Mouse (Mus musculus): ENCODE results near the gene Crybb1. TPM values are rescaled to one million over a fixed set of nuclear protein-coding genes. Genes with fewer than 3 reads are reported as not detected.
A peak's percentile ranks its signal among the peaks of the same experiment; 100 is the strongest.

Gene Crybb1
- total and polyA plus RNA-seq, 3 experiments: not detected

- TF ChIP-seq POLR2AphosphoS5 (IDR thresholded peaks at IDR 0.05; ENCODE audit: insufficient replicate concordance, low read depth, low read length): no peak
- no peak for TF ChIP-seq GATA2 (IDR thresholded peaks at IDR 0.05; ENCODE audit: borderline replicate concordance, low read depth, low read length)
- no peak for TF ChIP-seq TAL1 (conservative IDR thresholded peaks at IDR 0.05; ENCODE audit: low read depth, low read length)
- no peak for TF ChIP-seq CTCF (IDR thresholded peaks at IDR 0.05; ENCODE audit: low read depth, low read length)
- no peak for TF ChIP-seq GATA1 (IDR thresholded peaks at IDR 0.05; ENCODE audit: borderline replicate concordance, low read length)
- H3K4me3 ChIP-seq (ENCODE audit: low read depth, low read length): no peak overlapping the region
- DNase-seq (ENCODE audit: low spot score): no peak
- ATAC-seq (ENCODE audit: extremely low read depth, insufficient number of reproducible peaks, low FRiP score, poor library complexity, severe bottlenecking): no peak
- H3K27me3 ChIP-seq (ENCODE audit: insufficient read depth, low read length): no peaks in the 10 kb centered on the region
- H3K9me3 ChIP-seq (replicated peaks): no peaks in the 10 kb centered on the region
- H3K36me3 ChIP-seq (replicated peaks): peaks cover 91% of the 10 kb centered on the region
- H3K4me1 ChIP-seq (ENCODE audit: insufficient read depth, low read depth, low read length): peaks cover 98% of the 10 kb centered on the region
These were observed 36.8 kb downstream of the Crybb1 start for GRCm38 (mm10) chr5:112292343-112292980.

- Histone ChIP-seq H3K4me3 (ENCODE audit: low read depth, low read length) (no peak overlapping the region), H3K27me3 (ENCODE audit: insufficient read depth, low read length) (no peaks in the 10 kb centered on the region), H3K9me3 (replicated peaks) (no peaks in the 10 kb centered on the region), H3K36me3 (replicated peaks) (peaks cover 92% of the 10 kb centered on the region), H3K4me1 (ENCODE audit: insufficient read depth, low read depth, low read length) (peaks cover 98% of the 10 kb centered on the region)
- ATAC-seq (ENCODE audit: extremely low read depth, insufficient number of reproducible peaks, low FRiP score, poor library complexity, severe bottlenecking): no peak
- no peak for DNase-seq (ENCODE audit: low spot score)
- no peak for TF ChIP-seq GATA2 (IDR thresholded peaks at IDR 0.05; ENCODE audit: borderline replicate concordance, low read depth, low read length)
- TF ChIP-seq TAL1 (conservative IDR thresholded peaks at IDR 0.05; ENCODE audit: low read depth, low read length): no peak
- TF ChIP-seq CTCF (IDR thresholded peaks at IDR 0.05; ENCODE audit: low read depth, low read length): no peak
- TF ChIP-seq POLR2AphosphoS5 (IDR thresholded peaks at IDR 0.05; ENCODE audit: insufficient replicate concordance, low read depth, low read length): no peak
- no peak for TF ChIP-seq GATA1 (IDR thresholded peaks at IDR 0.05; ENCODE audit: borderline replicate concordance, low read length)
These were observed 38.2 kb downstream of the Crybb1 start for GRCm38 (mm10) chr5:112293800-112294199.

- peaks cover 95% of the 10 kb centered on the region for H3K36me3 ChIP-seq (replicated peaks)
- H3K27me3 ChIP-seq (ENCODE audit: insufficient read depth, low read length): no peaks in the 10 kb centered on the region
- peak overlapping the region; percentile 48; the same call in 1 of the 2 replicates for H3K4me3 ChIP-seq (ENCODE audit: low read depth, low read length)
- TF ChIP-seq CTCF (IDR thresholded peaks at IDR 0.05; ENCODE audit: low read depth, low read length): no peak
- TF ChIP-seq POLR2AphosphoS5 (IDR thresholded peaks at IDR 0.05; ENCODE audit: insufficient replicate concordance, low read depth, low read length): no peak
- no peak for TF ChIP-seq TAL1 (conservative IDR thresholded peaks at IDR 0.05; ENCODE audit: low read depth, low read length)
- TF ChIP-seq GATA2 (IDR thresholded peaks at IDR 0.05; ENCODE audit: borderline replicate concordance, low read depth, low read length): no peak
- TF ChIP-seq GATA1 (IDR thresholded peaks at IDR 0.05; ENCODE audit: borderline replicate concordance, low read length): no peak
- peaks cover 98% of the 10 kb centered on the region for H3K4me1 ChIP-seq (ENCODE audit: insufficient read depth, low read depth, low read length)
- ATAC-seq (ENCODE audit: extremely low read depth, insufficient number of reproducible peaks, low FRiP score, poor library complexity, severe bottlenecking) (no peak), DNase-seq (ENCODE audit: low spot score) (no peak)
- no peaks in the 10 kb centered on the region for H3K9me3 ChIP-seq (replicated peaks)
These were observed 39.1 kb downstream of the Crybb1 start for GRCm38 (mm10) chr5:112294696-112295095.

GRCm38 (mm10) chr5:112295162-112295561 lies 39.5 kb downstream of the Crybb1 start:
- DNase-seq (ENCODE audit: low spot score) (peak; percentile 46), ATAC-seq (ENCODE audit: extremely low read depth, insufficient number of reproducible peaks, low FRiP score, poor library complexity, severe bottlenecking) (peak; percentile 30; the same call in 1 of the 2 replicates)
- peak overlapping the region; percentile 48; the same call in 1 of the 2 replicates for H3K4me3 ChIP-seq (ENCODE audit: low read depth, low read length)
- peaks cover 95% of the 10 kb centered on the region for H3K36me3 ChIP-seq (replicated peaks)
- H3K9me3 ChIP-seq (replicated peaks): no peaks in the 10 kb centered on the region
- TF ChIP-seq CTCF (IDR thresholded peaks at IDR 0.05; ENCODE audit: low read depth, low read length): no peak
- TF ChIP-seq POLR2AphosphoS5 (IDR thresholded peaks at IDR 0.05; ENCODE audit: insufficient replicate concordance, low read depth, low read length): no peak
- no peak for TF ChIP-seq TAL1 (conservative IDR thresholded peaks at IDR 0.05; ENCODE audit: low read depth, low read length)
- no peak for TF ChIP-seq GATA2 (IDR thresholded peaks at IDR 0.05; ENCODE audit: borderline replicate concordance, low read depth, low read length)
- TF ChIP-seq GATA1 (IDR thresholded peaks at IDR 0.05; ENCODE audit: borderline replicate concordance, low read length): no peak
- H3K27me3 ChIP-seq (ENCODE audit: insufficient read depth, low read length): no peaks in the 10 kb centered on the region
- H3K4me1 ChIP-seq (ENCODE audit: insufficient read depth, low read depth, low read length): peaks cover 99% of the 10 kb centered on the region

GRCm38 (mm10) chr5:112295564-112295963 lies 39.9 kb downstream of the Crybb1 start:
- TF ChIP-seq GATA2 (IDR thresholded peaks at IDR 0.05; ENCODE audit: borderline replicate concordance, low read depth, low read length) (no peak), CTCF (IDR thresholded peaks at IDR 0.05; ENCODE audit: low read depth, low read length) (no peak), TAL1 (conservative IDR thresholded peaks at IDR 0.05; ENCODE audit: low read depth, low read length) (no peak), POLR2AphosphoS5 (IDR thresholded peaks at IDR 0.05; ENCODE audit: insufficient replicate concordance, low read depth, low read length) (no peak), GATA1 (IDR thresholded peaks at IDR 0.05; ENCODE audit: borderline replicate concordance, low read length) (no peak)
- Histone ChIP-seq H3K27me3 (ENCODE audit: insufficient read depth, low read length) (no peaks in the 10 kb centered on the region), H3K36me3 (replicated peaks) (peaks cover 95% of the 10 kb centered on the region), H3K9me3 (replicated peaks) (no peaks in the 10 kb centered on the region), H3K4me1 (ENCODE audit: insufficient read depth, low read depth, low read length) (peaks cover 99% of the 10 kb centered on the region), H3K4me3 (ENCODE audit: low read depth, low read length) (peak overlapping the region; percentile 2; the same call in 1 of the 2 replicates)
- DNase-seq (ENCODE audit: low spot score) (no peak), ATAC-seq (ENCODE audit: extremely low read depth, insufficient number of reproducible peaks, low FRiP score, poor library complexity, severe bottlenecking) (no peak)

GRCm38 (mm10) chr5:112296404-112297181 lies 41.0 kb downstream of the Crybb1 start:
- H3K36me3 ChIP-seq (replicated peaks): peaks cover 95% of the 10 kb centered on the region
- DNase-seq (ENCODE audit: low spot score) (peak; percentile 54), ATAC-seq (ENCODE audit: extremely low read depth, insufficient number of reproducible peaks, low FRiP score, poor library complexity, severe bottlenecking) (peak; percentile 9; the same call in 1 of the 2 replicates)
- peaks cover 99% of the 10 kb centered on the region for H3K4me1 ChIP-seq (ENCODE audit: insufficient read depth, low read depth, low read length)
- no peak overlapping the region; the same call in 1 of the 2 replicates for H3K4me3 ChIP-seq (ENCODE audit: low read depth, low read length)
- TF ChIP-seq POLR2AphosphoS5 (IDR thresholded peaks at IDR 0.05; ENCODE audit: insufficient replicate concordance, low read depth, low read length) (no peak), TAL1 (conservative IDR thresholded peaks at IDR 0.05; ENCODE audit: low read depth, low read length) (peak; percentile 15; the same call in 1 of the 2 replicates), GATA1 (IDR thresholded peaks at IDR 0.05; ENCODE audit: borderline replicate concordance, low read length) (no peak), GATA2 (IDR thresholded peaks at IDR 0.05; ENCODE audit: borderline replicate concordance, low read depth, low read length) (no peak)
- no peaks in the 10 kb centered on the region for H3K27me3 ChIP-seq (ENCODE audit: insufficient read depth, low read length)
- no peaks in the 10 kb centered on the region for H3K9me3 ChIP-seq (replicated peaks)

Measured in G1E (cell line).